Mouse (Mus musculus): ENCODE results near the gene Msi1.
"Not testable (repeated sequence)": the region's sequence is repeated elsewhere in the genome, so short reads cannot be mapped to it uniquely, and the experiment has no call there.

Gene Msi1

GRCm38 (mm10) chr5:115488841-115489698 is 59.7 kb downstream of the Msi1 start:
- no peak for ATAC-seq (ENCODE audit: insufficient number of reproducible peaks, low FRiP score, low TSS enrichment)

- peak; percentile 82 for ATAC-seq (ENCODE audit: insufficient number of reproducible peaks, low FRiP score, low TSS enrichment)
Measured at GRCm38 (mm10) chr5:115489699-115490637, 60.6 kb downstream of the Msi1 start.

- no peak for ATAC-seq (ENCODE audit: insufficient number of reproducible peaks, low FRiP score, low TSS enrichment)
Measured at GRCm38 (mm10) chr5:115490638-115491000, 61.2 kb downstream of the Msi1 start.

- no peak for ATAC-seq (ENCODE audit: insufficient number of reproducible peaks, low FRiP score, low TSS enrichment)
Measured at GRCm38 (mm10) chr5:115491076-115491475, 61.7 kb downstream of the Msi1 start.

GRCm38 (mm10) chr5:115491771-115492322 is 62.4 kb downstream of the Msi1 start:
- no peak for ATAC-seq (ENCODE audit: insufficient number of reproducible peaks, low FRiP score, low TSS enrichment)

GRCm38 (mm10) chr5:115492711-115493335 is 63.4 kb downstream of the Msi1 start:
- ATAC-seq (ENCODE audit: insufficient number of reproducible peaks, low FRiP score, low TSS enrichment), result no peak

- ATAC-seq (ENCODE audit: insufficient number of reproducible peaks, low FRiP score, low TSS enrichment), result no peak
Measured at GRCm38 (mm10) chr5:115493441-115493840, 64.0 kb downstream of the Msi1 start.

- ATAC-seq (ENCODE audit: insufficient number of reproducible peaks, low FRiP score, low TSS enrichment), result not testable (repeated sequence)
Measured at GRCm38 (mm10) chr5:115495618-115496017, 66.2 kb downstream of the Msi1 start.

GRCm38 (mm10) chr5:115497033-115497432 is 67.6 kb downstream of the Msi1 start:
- ATAC-seq (ENCODE audit: insufficient number of reproducible peaks, low FRiP score, low TSS enrichment), result no peak

GRCm38 (mm10) chr5:115498307-115499240 is 69.2 kb downstream of the Msi1 start:
- ATAC-seq (ENCODE audit: insufficient number of reproducible peaks, low FRiP score, low TSS enrichment), result peak; percentile 56; the same call in 1 of the 2 replicates

- ATAC-seq (ENCODE audit: insufficient number of reproducible peaks, low FRiP score, low TSS enrichment), result no peak
Measured at GRCm38 (mm10) chr5:115500383-115500935, 71.1 kb downstream of the Msi1 start.

- no peak for ATAC-seq (ENCODE audit: insufficient number of reproducible peaks, low FRiP score, low TSS enrichment)
Measured at GRCm38 (mm10) chr5:115503035-115503434, 73.6 kb downstream of the Msi1 start.

Data from cerebellum, adult (tissue).